Mouse (Mus musculus) bone marrow macrophage, adult 2 months (primary cell): Measurements from ENCODE around the gene Akr1b8.

Experiments used
- CTCF ChIP-seq: IDR thresholded peaks from 2 replicates; pipeline ENCODE4 v1.5.1; 2012; ENCODE audit warnings: low read depth, mild to moderate bottlenecking, low read length, moderate library complexity
- POLR2A ChIP-seq: IDR thresholded peaks from 2 replicates; pipeline ENCODE4 v1.6.1; 2012; ENCODE audit warnings: mild to moderate bottlenecking, low read depth, low read length, borderline replicate concordance

DNA sequence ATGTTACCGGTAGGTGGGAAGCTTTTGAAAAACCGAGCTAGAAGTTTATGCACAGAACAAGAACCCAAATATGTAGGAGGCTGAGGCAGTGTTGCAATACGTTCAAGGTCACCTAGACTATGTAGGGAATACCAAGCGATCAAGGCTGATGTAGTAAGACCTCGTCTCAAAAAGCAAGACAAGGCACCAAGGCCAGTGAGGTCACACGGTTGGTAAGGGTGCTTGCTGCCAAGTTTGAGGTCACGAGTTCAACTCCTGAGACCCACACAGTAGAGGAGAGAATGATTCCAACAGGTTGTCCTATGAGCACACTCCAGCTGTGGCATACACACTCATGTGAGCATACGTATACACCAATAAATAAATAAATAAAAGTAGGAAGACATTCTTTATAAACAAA lies 16.2 kb downstream of the Akr1b8 start:
- no peak for TF ChIP-seq CTCF
- no peak for TF ChIP-seq POLR2A
